Mouse (Mus musculus) liver, embryonic 16.5 days (tissue): Measurements from ENCODE around the gene 0610037L13Rik. TPM values are rescaled to one million over a fixed set of nuclear protein-coding genes. Genes with fewer than 3 reads are reported as not detected.

Experiments used
- ATAC-seq: fragments of 200-750 bp; cut with Nextera tagmentation; 2 replicates; pipeline ENCODE4 v1.8.0; 2017; ENCODE audit warnings: low read depth, mild to moderate bottlenecking, moderate number of reproducible peaks, moderate library complexity
- H3K27ac ChIP-seq: fragments of 300-500 bp; sonication (generic); 2 replicates; pipeline ENCODE4 v1.5.1; 2014; ENCODE audit warnings: mild to moderate bottlenecking, low read length
- H3K27me3 ChIP-seq: fragments of 300-500 bp; sonication (generic); 2 replicates; pipeline ENCODE4 v1.6.1; 2014; ENCODE audit warnings: low read depth, low read length, mixed read lengths; ENCODE audit not compliant: control insufficient read depth, insufficient read depth
- H3K36me3 ChIP-seq: fragments of 300-500 bp; sonication (generic); 2 replicates; pipeline ENCODE4 v1.6.1; 2014; ENCODE audit warnings: mild to moderate bottlenecking; ENCODE audit not compliant: control insufficient read depth, insufficient read depth
- H3K4me1 ChIP-seq: fragments of 300-500 bp; sonication (generic); 2 replicates; pipeline ENCODE4 v1.6.1; 2014; ENCODE audit warnings: low read depth, low read length, mixed read lengths; ENCODE audit not compliant: control insufficient read depth
- H3K4me2 ChIP-seq: fragments of 300-500 bp; sonication (generic); 2 replicates; pipeline ENCODE4 v1.6.1; 2014; ENCODE audit warnings: low read depth, low read length, mixed read lengths
- H3K4me3 ChIP-seq: fragments of 300-500 bp; sonication (generic); 2 replicates; pipeline ENCODE4 v1.5.1; 2014; ENCODE audit warnings: low read depth, mild to moderate bottlenecking, low read length
- H3K9ac ChIP-seq: fragments of 300-500 bp; sonication (generic); 2 replicates; pipeline ENCODE4 v1.6.1; 2014; ENCODE audit warnings: low read depth, low read length
- H3K9me3 ChIP-seq: fragments of 300-500 bp; sonication (generic); replicated peaks from 2 replicates; pipeline ENCODE4 v1.6.1; 2016; ENCODE audit warnings: low read length; ENCODE audit not compliant: control insufficient read depth
- WGBS: fragments of 180-500 bp; shearing (Covaris S2); extraction: QIAGEN DNeasy Blood & Tissue Kit; methylation state at CpG from one replicate; pipeline ENCODE4 v1.1.7; 2014; ENCODE audit not compliant: insufficient replicate concordance; 5-methylcytosine and 5-hydroxymethylcytosine counted together
- polyA plus RNA-seq: library from polyadenylated mRNA; unstranded; fragments of >200 nt; fragmentation: Nextera tagmentation; extraction: Ambion mirVana; gene quantifications from 2 replicates; pipeline ENCODE4 v1.2.1, GENCODE M21; 2015

The 0610037L13Rik gene
- polyA plus RNA-seq = 30.7 TPM in 2 replicates

- WGBS = under 1% methylated on average over 48 of the region's 48 CpGs
Observed at GRCm38 (mm10) chr4:107889731-107890432, at the start of gene 0610037L13Rik. Gene 0610037L13Rik (plus strand): TSS chr4:107889813.

GRCm38 (mm10) chr4:107843687-107844086, 45.9 kb upstream of the 0610037L13Rik start:
- Histone ChIP-seq H3K9ac (no peak overlapping the region), H3K4me1 (no peaks in the 10 kb centered on the region; the same call in none of the 2 replicates), H3K9me3 (no peaks in the 10 kb centered on the region), H3K27ac (no peak overlapping the region), H3K4me2 (no peak overlapping the region), H3K27me3 (no peaks in the 10 kb centered on the region), H3K36me3 (no peaks in the 10 kb centered on the region), H3K4me3 (no peak overlapping the region)
- WGBS = 82% methylated on average over 8 of the region's 8 CpGs
- no peak for ATAC-seq

More at GRCm38 (mm10) chr4:107889731-107890432, at the start of gene 0610037L13Rik:
- ATAC-seq = peak; percentile 96
- H3K9me3 ChIP-seq = no peaks in the 10 kb centered on the region
- H3K4me3 ChIP-seq = peak within 1 kb of the TSS; percentile 77
- H3K9ac ChIP-seq = peak within 1 kb of the TSS; percentile 68
- H3K27ac ChIP-seq = peak within 1 kb of the TSS; percentile 86
- peak within 1 kb of the TSS; percentile 95 for H3K4me2 ChIP-seq
- H3K4me1 ChIP-seq = peaks cover 20% of the 10 kb centered on the region
- H3K27me3 ChIP-seq = no peaks in the 10 kb centered on the region
- peaks cover 15% of the 10 kb centered on the region for H3K36me3 ChIP-seq

GRCm38 (mm10) chr4:107844971-107845370, 44.6 kb upstream of the 0610037L13Rik start:
- no peak overlapping the region for H3K9ac ChIP-seq
- no peak overlapping the region for H3K27ac ChIP-seq
- H3K4me2 ChIP-seq = no peak overlapping the region
- no peak overlapping the region for H3K4me3 ChIP-seq
- no peaks in the 10 kb centered on the region for H3K36me3 ChIP-seq
- H3K9me3 ChIP-seq = no peaks in the 10 kb centered on the region
- 2% methylated on average over 10 of the region's 10 CpGs for WGBS
- no peaks in the 10 kb centered on the region; the same call in none of the 2 replicates for H3K4me1 ChIP-seq
- ATAC-seq = no peak
- no peaks in the 10 kb centered on the region for H3K27me3 ChIP-seq

- Histone ChIP-seq H3K27me3 (no peaks in the 10 kb centered on the region), H3K36me3 (no peaks in the 10 kb centered on the region), H3K27ac (no peak overlapping the region), H3K4me2 (no peak overlapping the region), H3K9ac (no peak overlapping the region), H3K4me3 (no peak overlapping the region), H3K4me1 (no peaks in the 10 kb centered on the region; the same call in none of the 2 replicates), H3K9me3 (no peaks in the 10 kb centered on the region)
- ATAC-seq = no peak
- 67% methylated on average over 7 of the region's 7 CpGs for WGBS
Observed at GRCm38 (mm10) chr4:107846795-107847194, 42.8 kb upstream of the 0610037L13Rik start.

- Histone ChIP-seq H3K4me1 (no peaks in the 10 kb centered on the region), H3K9me3 (no peaks in the 10 kb centered on the region), H3K36me3 (no peaks in the 10 kb centered on the region), H3K4me3 (no peak overlapping the region), H3K27ac (no peak overlapping the region), H3K9ac (no peak overlapping the region), H3K4me2 (no peak overlapping the region), H3K27me3 (no peaks in the 10 kb centered on the region)
- no peak for ATAC-seq
- 74% methylated on average over 5 of the region's 5 CpGs for WGBS
Observed at GRCm38 (mm10) chr4:107848546-107848945, 41.1 kb upstream of the 0610037L13Rik start.

GRCm38 (mm10) chr4:107849621-107850020, 40.0 kb upstream of the 0610037L13Rik start:
- Histone ChIP-seq H3K4me1 (no peaks in the 10 kb centered on the region), H3K9ac (no peak overlapping the region), H3K27ac (no peak overlapping the region), H3K27me3 (no peaks in the 10 kb centered on the region), H3K4me3 (no peak overlapping the region), H3K9me3 (no peaks in the 10 kb centered on the region), H3K36me3 (no peaks in the 10 kb centered on the region), H3K4me2 (no peak overlapping the region)
- ATAC-seq = no peak
- WGBS = 57% methylated on average over 9 of the region's 9 CpGs

- Histone ChIP-seq H3K36me3 (no peaks in the 10 kb centered on the region), H3K27me3 (no peaks in the 10 kb centered on the region), H3K9me3 (no peaks in the 10 kb centered on the region), H3K4me2 (no peak overlapping the region), H3K4me1 (no peaks in the 10 kb centered on the region), H3K9ac (no peak overlapping the region), H3K4me3 (no peak overlapping the region), H3K27ac (no peak overlapping the region)
- ATAC-seq = no peak
- WGBS = 76% methylated on average over 8 of the region's 8 CpGs
Observed at GRCm38 (mm10) chr4:107850091-107850490, 39.5 kb upstream of the 0610037L13Rik start.

GRCm38 (mm10) chr4:107853333-107853732, 36.3 kb upstream of the 0610037L13Rik start:
- Histone ChIP-seq H3K4me2 (no peak overlapping the region), H3K9me3 (no peaks in the 10 kb centered on the region), H3K27me3 (no peaks in the 10 kb centered on the region), H3K27ac (no peak overlapping the region), H3K4me3 (no peak overlapping the region), H3K4me1 (no peaks in the 10 kb centered on the region), H3K36me3 (no peaks in the 10 kb centered on the region), H3K9ac (no peak overlapping the region)
- no peak for ATAC-seq
- WGBS = 76% methylated on average over 8 of the region's 8 CpGs

GRCm38 (mm10) chr4:107853836-107854235, 35.8 kb upstream of the 0610037L13Rik start:
- no peak for ATAC-seq
- no peaks in the 10 kb centered on the region for H3K36me3 ChIP-seq

More at GRCm38 (mm10) chr4:107853836-107854235, 35.8 kb upstream of the 0610037L13Rik start:
- no peaks in the 10 kb centered on the region for H3K4me1 ChIP-seq
- no peaks in the 10 kb centered on the region for H3K9me3 ChIP-seq
- 72% methylated on average over 7 of the region's 7 CpGs for WGBS
- no peaks in the 10 kb centered on the region for H3K27me3 ChIP-seq
- H3K9ac ChIP-seq = no peak overlapping the region
- no peak overlapping the region for H3K4me3 ChIP-seq
- no peak overlapping the region for H3K27ac ChIP-seq
- H3K4me2 ChIP-seq = no peak overlapping the region
